Mouse (Mus musculus): ENCODE data around the gene Cby1.

Gene Cby1

GRCm38 (mm10) chr15:79708229-79708822 lies 49.3 kb downstream of the Cby1 start:
- DNase-seq = no peak

GRCm38 (mm10) chr15:79715646-79716045 lies 56.6 kb downstream of the Cby1 start:
- no peak for DNase-seq

GRCm38 (mm10) chr15:79716710-79717109 lies 57.7 kb downstream of the Cby1 start:
- no peak for DNase-seq

Data from kidney, adult 9 months (tissue).